Mouse (Mus musculus): ENCODE results near the gene Gm10486. TPM values are rescaled to one million over a fixed set of nuclear protein-coding genes. Genes with fewer than 3 reads are reported as not detected.
"Not testable (repeated sequence)": the region's sequence is repeated elsewhere in the genome, so short reads cannot be mapped to it uniquely, and the experiment has no call there.

The Gm10486 gene
- total RNA-seq (2021): not detected in 2 replicates
- long read RNA-seq, experiment 1: 0 reads
- long read RNA-seq, experiment 2: 0 reads

GRCm38 (mm10) chrX:35067084-35067483 is at the start of gene Gm10486:
Gene Gm10486 (plus strand): TSS chrX:35067384.
- not testable (repeated sequence) for DNase-seq
